ENCODE assay signal across 10 mouse cellular contexts in the genomic region with DNA sequence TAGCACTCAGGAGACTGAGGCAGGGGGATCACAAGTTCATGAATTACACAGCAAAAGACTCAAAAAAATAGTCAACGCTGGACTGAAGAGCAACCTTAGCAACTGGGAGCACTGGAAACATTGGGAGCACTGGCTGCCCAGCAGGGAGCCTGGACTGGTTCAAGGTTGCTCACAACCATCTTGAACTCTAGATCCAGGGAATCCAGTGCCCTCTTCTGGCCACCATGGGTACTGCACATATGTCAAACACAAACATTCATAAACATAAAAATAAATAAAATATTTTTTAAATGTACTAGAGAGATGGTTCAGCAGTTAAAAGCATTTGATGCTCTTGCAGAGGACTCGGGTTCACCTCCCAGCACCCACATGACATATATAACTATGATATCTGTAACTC. TPM values are rescaled to one million over a fixed set of nuclear protein-coding genes. Genes with fewer than 3 reads are reported as not detected.
DNase-seq lines count a peak whose midpoint lies in the region; ATAC-seq and TF ChIP-seq lines count a peak whose summit lies in the region.
"Had no signal": no experiment of that assay in that cellular context is flagged by ENCODE, and none has a peak within 500 bp of the region (broad histone marks: within the 10 kb centered on the region; RNA-seq: fewer than 3 reads in every experiment).

No protein-coding gene starts in this region.

- H3K4me1 ChIP-seq in intestine, postnatal 0 days (replicated peaks; ENCODE audit: control insufficient read depth, insufficient read depth, low read length), result no peaks in the 10 kb centered on the region
- no peaks in the 10 kb centered on the region for H3K4me1 ChIP-seq in intestine, embryonic 16.5 days (ENCODE audit: control insufficient read depth, insufficient read depth, low read length)
- peaks cover 13% of the 10 kb centered on the region for H3K4me1 ChIP-seq in G1E (ENCODE audit: insufficient read depth, low read depth, low read length)
- H3K4me1 ChIP-seq: hindbrain, embryonic 15.5 days; limb, embryonic 15.5 days had no signal

- peak; percentile 59 for DNase-seq in 416B (ENCODE audit: low read depth)
- DNase-seq in G1E (ENCODE audit: low spot score), result no peak
- DNase-seq in lung, postnatal 36 days, result peak; percentile 38
- no peak for DNase-seq in left cerebral cortex, postnatal 4 days
- DNase-seq in urinary bladder, postnatal 36 days (ENCODE audit: low spot score in 2 of 2), result no peak
- no peak for DNase-seq in layer of hippocampus, postnatal 36 days

- H3K36me3 ChIP-seq in intestine, postnatal 0 days (ENCODE audit: control insufficient read depth, insufficient read depth), result no peaks in the 10 kb centered on the region
- H3K36me3 ChIP-seq in intestine, embryonic 16.5 days (ENCODE audit: control insufficient read depth, insufficient read depth, low read length), result no peaks in the 10 kb centered on the region
- H3K36me3 ChIP-seq in G1E (replicated peaks), result no peaks in the 10 kb centered on the region
- H3K36me3 ChIP-seq: hindbrain, embryonic 15.5 days had no signal

- no peak overlapping the region for H3K4me3 ChIP-seq in intestine, postnatal 0 days (ENCODE audit: low read depth, low read length)
- no peak overlapping the region for H3K4me3 ChIP-seq in intestine, embryonic 16.5 days (ENCODE audit: low read length)
- H3K4me3 ChIP-seq in G1E (ENCODE audit: low read depth, low read length), result no peak overlapping the region
- H3K4me3 ChIP-seq: hindbrain, embryonic 15.5 days; limb, embryonic 15.5 days had no signal

- no peaks in the 10 kb centered on the region for H3K27me3 ChIP-seq in intestine, postnatal 0 days (replicated peaks; ENCODE audit: control insufficient read depth, insufficient read depth, low read length)
- H3K27me3 ChIP-seq in intestine, embryonic 16.5 days (replicated peaks; ENCODE audit: control insufficient read depth, insufficient read depth, low read length), result no peaks in the 10 kb centered on the region
- peaks cover 44% of the 10 kb centered on the region for H3K27me3 ChIP-seq in G1E (ENCODE audit: insufficient read depth, low read length)
- H3K27me3 ChIP-seq: hindbrain, embryonic 15.5 days; limb, embryonic 15.5 days had no signal

- intact Hi-C loops in left cerebral cortex, postnatal 4 days (cut with DNase I), result no loop called here

- WGBS in intestine, postnatal 0 days, result 57% methylated on average over 2 of the region's 2 CpGs
- WGBS in intestine, embryonic 16.5 days, result 47% methylated on average over 2 of the region's 2 CpGs

- no peaks in the 10 kb centered on the region for H3K9me3 ChIP-seq in intestine, postnatal 0 days (ENCODE audit: control insufficient read depth)
- H3K9me3 ChIP-seq in intestine, embryonic 16.5 days (ENCODE audit: control insufficient read depth, low read length), result no peaks in the 10 kb centered on the region
- H3K9me3 ChIP-seq in G1E (replicated peaks), result no peaks in the 10 kb centered on the region
- H3K9me3 ChIP-seq: hindbrain, embryonic 15.5 days; limb, embryonic 15.5 days had no signal

- H3K4me2 ChIP-seq in intestine, postnatal 0 days (replicated peaks; ENCODE audit: low read depth), result no peak overlapping the region
- no peak overlapping the region for H3K4me2 ChIP-seq in intestine, embryonic 16.5 days (ENCODE audit: low read depth, low read length)
- H3K4me2 ChIP-seq: hindbrain, embryonic 15.5 days; limb, embryonic 15.5 days had no signal

- peak; percentile 68 for TF ChIP-seq CTCF in intestine, postnatal 0 days (IDR thresholded peaks at IDR 0.05; ENCODE audit: low read depth)
- TF ChIP-seq CTCF in G1E (IDR thresholded peaks at IDR 0.05; ENCODE audit: low read depth, low read length), result peak; percentile 58

- ATAC-seq in intestine, postnatal 0 days, result no peak
- no peak for ATAC-seq in intestine, embryonic 16.5 days
- no peak for ATAC-seq in G1E (ENCODE audit: extremely low read depth, insufficient number of reproducible peaks, low FRiP score, poor library complexity, severe bottlenecking)

- H3K27ac ChIP-seq in intestine, postnatal 0 days (ENCODE audit: low read depth, low read length), result no peak overlapping the region
- no peak overlapping the region for H3K27ac ChIP-seq in intestine, embryonic 16.5 days (ENCODE audit: low read length)
- H3K27ac ChIP-seq: hindbrain, embryonic 15.5 days; limb, embryonic 15.5 days had no signal

- H3K9ac ChIP-seq in intestine, postnatal 0 days (ENCODE audit: low read depth, low read length), result no peak overlapping the region
- no peak overlapping the region for H3K9ac ChIP-seq in intestine, embryonic 16.5 days (ENCODE audit: low read depth, low read length)
- H3K9ac ChIP-seq: hindbrain, embryonic 15.5 days; limb, embryonic 15.5 days had no signal

RNA-seq across cellular contexts. Expression of a gene that starts 26.9 kb away (rescaled TPM):
- 0.70 and 1.0 TPM in 2 replicates for polyA plus RNA-seq in intestine, postnatal 0 days (2015; fragmentation: Nextera tagmentation; extraction: Ambion mirVana)
- 0.73 and 0.93 TPM in 2 replicates for polyA plus RNA-seq in intestine, embryonic 16.5 days (2015; fragmentation: Nextera tagmentation; extraction: Ambion mirVana)
- total RNA-seq in G1E (2014; fragmentation: Nextera tagmentation) (not detected in 2 replicates), G1E (2017) (not detected in 2 replicates)
- polyA plus RNA-seq in G1E (2012), result 0.10 and 0.11 TPM in 2 replicates
- total RNA-seq in left cerebral cortex, postnatal 4 days (2021), result 1 to 10 TPM in 1 of 2 experiments, under 1 TPM in 1; 0.64 to 1.1 TPM
- total RNA-seq in layer of hippocampus, postnatal 36 days (2021), result 1 to 10 TPM; 1.2 to 2.0 TPM

RNA-seq across cellular contexts. Expression of a gene that starts 59.4 kb away (rescaled TPM):
- polyA plus RNA-seq in intestine, postnatal 0 days (2015; fragmentation: Nextera tagmentation; extraction: Ambion mirVana), result 111 and 115 TPM in 2 replicates
- 100 and 103 TPM in 2 replicates for polyA plus RNA-seq in intestine, embryonic 16.5 days (2015; fragmentation: Nextera tagmentation; extraction: Ambion mirVana)
- 84.4 and 85.0 TPM in 2 replicates for total RNA-seq in G1E (2014; fragmentation: Nextera tagmentation)
- 34.6 and 34.7 TPM in 2 replicates for total RNA-seq in G1E (2017)
- polyA plus RNA-seq in G1E (2012), result 40.1 and 48.0 TPM in 2 replicates
- 10 to 100 TPM; 15.3 to 16.8 TPM for total RNA-seq in left cerebral cortex, postnatal 4 days (2021)
- 10 to 100 TPM; 27.9 to 33.4 TPM for total RNA-seq in layer of hippocampus, postnatal 36 days (2021)

Comparison
In these comparisons a context has a peak if more than half of its experiments do, and no peak if none do; other contexts are left out.
1. DNase-seq: peak in 416B (single experiment) and lung, postnatal 36 days (single experiment); none in G1E (single experiment), left cerebral cortex, postnatal 4 days (single experiment), urinary bladder, postnatal 36 days (0 of 2) and layer of hippocampus, postnatal 36 days (0 of 2).